8 mouse cellular contexts compared by ENCODE assay signal in the genomic region with DNA sequence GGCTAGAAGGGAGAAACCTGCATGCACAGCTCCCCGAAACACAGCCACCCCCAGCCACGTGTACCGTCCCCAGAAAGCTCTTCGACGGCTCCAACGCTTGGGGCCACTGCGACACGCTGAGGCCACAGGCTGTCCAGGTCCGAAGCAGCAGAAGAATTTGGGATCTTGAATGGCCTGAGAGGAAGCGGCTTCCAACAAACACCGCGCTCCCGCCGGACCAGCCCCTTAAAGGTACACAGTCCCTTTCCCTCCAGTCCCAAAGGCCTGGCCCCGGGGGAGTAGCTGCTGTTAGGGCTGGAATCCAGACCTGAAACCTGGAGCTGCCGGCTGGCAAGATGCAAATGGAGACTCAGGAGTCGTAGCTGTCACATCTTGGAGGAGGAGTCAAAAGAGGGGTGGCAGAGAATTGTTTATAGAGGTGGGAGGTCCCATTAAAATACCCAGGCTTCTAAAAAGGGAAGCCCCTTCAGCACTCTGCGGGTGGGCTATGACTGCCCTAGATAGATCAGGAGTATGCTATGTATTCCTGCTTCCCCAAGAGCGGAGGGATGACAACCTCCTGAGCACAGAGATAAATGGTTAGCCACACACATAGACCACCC. TPM values are rescaled to one million over a fixed set of nuclear protein-coding genes. Genes with fewer than 3 reads are reported as not detected.
A peak's percentile ranks its signal among the peaks of the same experiment; 100 is the strongest.
DNase-seq lines count a peak whose midpoint lies in the region; ATAC-seq and TF ChIP-seq lines count a peak whose summit lies in the region.

A gene (minus strand): TSS at position 176 of the 602 bp plus-strand sequence.

- WGBS in forebrain, embryonic 16.5 days = 4% methylated on average over 19 of the region's 19 CpGs
- 4% methylated on average over 19 of the region's 19 CpGs for WGBS in kidney, postnatal 0 days
- 5% methylated on average over 19 of the region's 19 CpGs for WGBS in midbrain, embryonic 13.5 days

- no peaks in the 10 kb centered on the region for H3K36me3 ChIP-seq in forebrain, embryonic 16.5 days (ENCODE audit: control insufficient read depth, insufficient read depth)
- peaks cover 12% of the 10 kb centered on the region for H3K36me3 ChIP-seq in kidney, postnatal 0 days (ENCODE audit: insufficient read depth, low read length)
- H3K36me3 ChIP-seq in midbrain, embryonic 13.5 days = 0 out of 2 replicates have a peak, but pooled peaks cover 5% of the 10 kb centered on the region

- TF ChIP-seq CTCF in kidney, postnatal 0 days (IDR thresholded peaks at IDR 0.05; ENCODE audit: low read depth) = no peak

- 0 out of 2 replicates have a peak, but pooled peaks cover 3% of the 10 kb centered on the region for H3K27me3 ChIP-seq in forebrain, embryonic 16.5 days (replicated peaks; ENCODE audit: control insufficient read depth, insufficient read depth, low read length)
- H3K27me3 ChIP-seq in kidney, postnatal 0 days (ENCODE audit: insufficient read depth, low read length) = no peaks in the 10 kb centered on the region
- H3K27me3 ChIP-seq in midbrain, embryonic 13.5 days = peaks cover 21% of the 10 kb centered on the region

- H3K4me1 ChIP-seq in forebrain, embryonic 16.5 days (replicated peaks; ENCODE audit: control insufficient read depth, insufficient read depth, low read length) = peaks cover 7% of the 10 kb centered on the region; the same call in 1 of the 2 replicates
- H3K4me1 ChIP-seq in kidney, postnatal 0 days (replicated peaks; ENCODE audit: insufficient read depth, low read length) = peaks cover 11% of the 10 kb centered on the region; the same call in 1 of the 2 replicates
- peaks cover 16% of the 10 kb centered on the region for H3K4me1 ChIP-seq in midbrain, embryonic 13.5 days (replicated peaks)

- ATAC-seq in forebrain, embryonic 16.5 days = peak; percentile 47
- ATAC-seq in kidney, postnatal 0 days (replicated peaks; ENCODE audit: low FRiP score, low read depth) = peak; percentile 15
- ATAC-seq in midbrain, embryonic 13.5 days = peak; percentile 59

- H3K4me2 ChIP-seq in forebrain, embryonic 16.5 days (ENCODE audit: low read length) = peak within 1 kb of the TSS; percentile 41
- peak within 1 kb of the TSS; percentile 52 for H3K4me2 ChIP-seq in kidney, postnatal 0 days (ENCODE audit: low read length)
- H3K4me2 ChIP-seq in midbrain, embryonic 13.5 days (replicated peaks) = peak within 1 kb of the TSS; percentile 48

- H3K9ac ChIP-seq in forebrain, embryonic 16.5 days (replicated peaks; ENCODE audit: low read depth, low read length) = peak within 1 kb of the TSS; percentile 4
- no peak within 1 kb of the TSS for H3K9ac ChIP-seq in kidney, postnatal 0 days (ENCODE audit: low read depth, low read length)
- H3K9ac ChIP-seq in midbrain, embryonic 13.5 days (replicated peaks) = 0 out of 2 replicates have a peak within 1 kb of the TSS, but pooled peaks have one; percentile 0

- DNase-seq in ovary, postnatal 36 days (ENCODE audit: low spot score) = peak; percentile 16
- DNase-seq in ovary, postnatal 10 days (ENCODE audit: low spot score) = no peak
- peak; percentile 80 for DNase-seq in kidney, postnatal 0 days (ENCODE audit: low spot score)
- DNase-seq in testis, postnatal 14 days (ENCODE audit: low spot score) = no peak
- no peak for DNase-seq in cerebellum, adult 18-20 months
- no peak for DNase-seq in urinary bladder, postnatal 36 days (ENCODE audit: low spot score in 2 of 2)

- H3K4me3 ChIP-seq in forebrain, embryonic 16.5 days (replicated peaks; ENCODE audit: low read length) = peak within 1 kb of the TSS; percentile 4
- H3K4me3 ChIP-seq in kidney, postnatal 0 days (replicated peaks; ENCODE audit: low read depth, low read length) = peak within 1 kb of the TSS; percentile 18; the same call in 1 of the 2 replicates
- peak within 1 kb of the TSS; percentile 12 for H3K4me3 ChIP-seq in midbrain, embryonic 13.5 days (replicated peaks)

- H3K27ac ChIP-seq in forebrain, embryonic 16.5 days (ENCODE audit: low read length) = no peak within 1 kb of the TSS
- no peak within 1 kb of the TSS for H3K27ac ChIP-seq in kidney, postnatal 0 days
- H3K27ac ChIP-seq in midbrain, embryonic 13.5 days = no peak within 1 kb of the TSS

- no peaks in the 10 kb centered on the region for H3K9me3 ChIP-seq in forebrain, embryonic 16.5 days (ENCODE audit: control insufficient read depth, low read length)
- H3K9me3 ChIP-seq in kidney, postnatal 0 days (replicated peaks; ENCODE audit: low read length) = no peaks in the 10 kb centered on the region
- no peaks in the 10 kb centered on the region for H3K9me3 ChIP-seq in midbrain, embryonic 13.5 days

RNA-seq across cellular contexts. Expression of the gene that starts here (rescaled TPM):
- 1.7 and 3.4 TPM in 2 replicates for polyA plus RNA-seq in forebrain, embryonic 16.5 days (2015; fragmentation: Nextera tagmentation; extraction: Ambion mirVana)
- polyA plus RNA-seq in kidney, postnatal 0 days (2015; fragmentation: Nextera tagmentation; extraction: Ambion mirVana) = 2.6 and 3.6 TPM in 2 replicates
- polyA plus RNA-seq in midbrain, embryonic 13.5 days (2015; fragmentation: Nextera tagmentation; extraction: Ambion mirVana) = 0.84 and 1.7 TPM in 2 replicates

Comparison
In these comparisons a context has a peak if more than half of its experiments do, and no peak if none do; other contexts are left out.
1. DNase-seq: peak in ovary, postnatal 36 days (single experiment) and kidney, postnatal 0 days (single experiment); none in ovary, postnatal 10 days (single experiment), testis, postnatal 14 days (single experiment), cerebellum, adult 18-20 months (0 of 2) and urinary bladder, postnatal 36 days (0 of 2).
2. Peak in every context shown above with its lines, with median percentiles within 50 percentile points of each other: ATAC-seq, H3K4me2 ChIP-seq and H3K4me3 ChIP-seq.